Mouse (Mus musculus) cerebellum, postnatal 10 days (tissue): ENCODE measurements around the gene C1rb.
"Not testable (repeated sequence)": the region's sequence is repeated elsewhere in the genome, so short reads cannot be mapped to it uniquely, and the experiment has no call there.

Experiments used
- DNase-seq, 2 experiments: peaks; one replicate each; pipeline ENCODE4 v3.0.0; 2021; ENCODE audit warnings: mixed read lengths in 2 of 2

Gene C1rb

DNA sequence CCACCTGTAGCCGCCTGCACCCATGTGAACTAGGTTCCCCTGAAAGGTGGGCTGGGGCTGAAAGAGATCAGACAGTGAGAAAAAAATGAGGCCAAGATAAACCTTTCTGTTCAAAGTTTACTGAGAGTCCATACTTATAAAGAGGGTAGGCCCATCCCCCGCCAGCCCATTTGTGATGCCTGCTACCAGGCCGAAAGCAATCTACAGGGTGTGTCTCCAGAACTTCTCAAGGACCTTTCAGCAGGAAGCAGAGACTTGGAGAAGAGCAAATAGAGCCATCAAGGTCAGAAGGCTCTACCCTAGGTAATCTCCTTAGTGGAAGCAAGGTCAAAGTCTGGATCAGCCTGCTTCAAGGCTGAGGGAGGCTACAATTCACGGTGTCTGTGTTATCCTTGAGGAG, 31.9 kb downstream of the C1rb start:
- DNase-seq: no peak

- no peak for DNase-seq
Observed at GRCm38 (mm10) chr6:124625612-124626011, 55.5 kb downstream of the C1rb start.

DNA sequence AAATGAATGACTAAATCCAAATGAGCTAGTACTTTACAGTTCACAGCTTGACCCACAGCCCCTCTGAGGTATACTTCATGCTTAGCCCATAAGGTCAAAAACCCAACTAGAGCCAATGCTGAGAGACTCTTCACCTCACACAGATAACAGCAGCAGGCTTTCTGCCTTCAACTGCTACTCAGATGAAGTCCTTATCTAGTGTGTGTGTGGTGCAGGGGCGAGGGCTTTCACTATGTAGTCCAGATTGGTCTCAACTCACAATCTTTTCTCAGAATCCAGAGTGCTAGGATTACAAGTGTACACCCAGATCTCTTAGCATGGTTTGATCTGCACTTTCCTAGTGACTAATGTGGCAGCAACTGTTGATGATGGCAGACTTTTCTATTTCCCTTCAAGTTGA, 56.1 kb downstream of the C1rb start:
- not testable (repeated sequence) for DNase-seq

- DNase-seq: no peak
Observed at GRCm38 (mm10) chr6:124630763-124631162, 60.7 kb downstream of the C1rb start.
